Mouse (Mus musculus): ENCODE data around the gene Fam209.

DNA sequence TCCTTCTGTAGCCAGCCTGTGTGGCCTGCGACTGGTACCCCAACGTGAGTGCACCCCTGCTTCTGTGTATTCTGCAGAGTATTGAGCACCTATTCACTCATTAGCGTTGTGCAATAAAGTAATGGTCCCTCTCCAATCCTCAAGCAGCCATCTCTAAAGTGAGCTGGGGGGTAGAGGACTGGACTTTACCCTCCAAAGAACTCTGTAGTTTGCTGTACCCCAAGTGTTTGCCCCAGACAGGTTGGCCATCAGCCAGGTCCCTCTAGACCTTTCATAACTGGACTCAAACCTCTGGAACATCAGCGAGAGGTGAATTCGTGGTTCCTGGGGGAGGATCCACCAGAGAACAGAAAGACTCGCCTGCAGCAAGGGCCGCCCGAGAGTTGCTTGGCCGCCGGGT, 19.9 kb upstream of the Fam209 start:
- TF ChIP-seq CTCF (IDR thresholded peaks at IDR 0.05) (no peak), POLR2A (IDR thresholded peaks at IDR 0.05; ENCODE audit: insufficient read depth, low read depth, low read length) (no peak), EP300 (IDR thresholded peaks at IDR 0.05; ENCODE audit: insufficient read depth, low read depth, low read length) (no peak)

All from heart, adult 2 months (tissue).